Mouse (Mus musculus) layer of hippocampus, adult 2 months (tissue): ENCODE data around the gene Vps8. TPM values are rescaled to one million over a fixed set of nuclear protein-coding genes. Genes with fewer than 3 reads are reported as not detected.

ENCODE experiments used
- DNase-seq, 2 experiments: peaks; one replicate each; pipeline ENCODE4 v3.0.0; 2022; ENCODE audit warnings: low spot score in 2 of 2
- H3K27ac ChIP-seq: fragments of 200-600 bp; 2 replicates; pipeline ENCODE4 v1.8.1; 2022
- H3K4me3 ChIP-seq: fragments of 200-600 bp; 2 replicates; pipeline ENCODE4 v1.8.1; 2022; ENCODE audit warnings: mild to moderate bottlenecking
- CTCF ChIP-seq: fragments of 200-600 bp; conservative IDR thresholded peaks from 2 replicates; pipeline ENCODE4 v1.8.1; 2022; ENCODE audit warnings: antibody characterized with exemption, mild to moderate bottlenecking, moderate library complexity
- total RNA-seq, 2 experiments: library from RNA; stranded (reverse); gene quantifications; 2 replicates each; pipeline ENCODE4 v1.2.3; 2021

The Vps8 gene
- total RNA-seq, 2 experiments from 2014 or later: 55.1 to 55.9 TPM

GRCm38 (mm10) chr16:21452569-21452968 is 29.7 kb downstream of the Vps8 start:
- peak overlapping the region; percentile 64 for H3K27ac ChIP-seq
- TF ChIP-seq CTCF: no peak
- no peak for DNase-seq
- H3K4me3 ChIP-seq: no peak overlapping the region

GRCm38 (mm10) chr16:21457639-21458369 is 34.9 kb downstream of the Vps8 start:
- DNase-seq: peak in 1 of 2 experiments; percentile 49
- Histone ChIP-seq H3K27ac (peak overlapping the region; percentile 70), H3K4me3 (no peak overlapping the region)
- no peak for TF ChIP-seq CTCF

- Histone ChIP-seq H3K4me3 (no peak overlapping the region), H3K27ac (no peak overlapping the region)
- TF ChIP-seq CTCF: no peak
- DNase-seq: no peak
Observed at GRCm38 (mm10) chr16:21465868-21466267, 43.0 kb downstream of the Vps8 start.

GRCm38 (mm10) chr16:21470416-21470815 is 47.5 kb downstream of the Vps8 start:
- no peak overlapping the region for H3K27ac ChIP-seq
- TF ChIP-seq CTCF: peak; percentile 77
- DNase-seq: no peak
- H3K4me3 ChIP-seq: no peak overlapping the region

- TF ChIP-seq CTCF: no peak
- no peak overlapping the region for H3K4me3 ChIP-seq
- no peak for DNase-seq
- H3K27ac ChIP-seq: no peak overlapping the region
Observed at GRCm38 (mm10) chr16:21477074-21477473, 54.2 kb downstream of the Vps8 start.

GRCm38 (mm10) chr16:21478376-21478775 is 55.5 kb downstream of the Vps8 start:
- Histone ChIP-seq H3K27ac (no peak overlapping the region), H3K4me3 (no peak overlapping the region)
- no peak for TF ChIP-seq CTCF
- DNase-seq: no peak

- TF ChIP-seq CTCF: no peak
- DNase-seq: no peak
- no peak overlapping the region for H3K4me3 ChIP-seq
- H3K27ac ChIP-seq: no peak overlapping the region
Observed at GRCm38 (mm10) chr16:21483803-21484202, 60.9 kb downstream of the Vps8 start.

GRCm38 (mm10) chr16:21485716-21486115 is 62.8 kb downstream of the Vps8 start:
- Histone ChIP-seq H3K4me3 (no peak overlapping the region), H3K27ac (no peak overlapping the region)
- DNase-seq: no peak
- TF ChIP-seq CTCF: no peak

- peak; percentile 55 to 70 for DNase-seq
- H3K27ac ChIP-seq: no peak overlapping the region
- TF ChIP-seq CTCF: peak; percentile 93
- no peak overlapping the region for H3K4me3 ChIP-seq
Observed at GRCm38 (mm10) chr16:21488413-21488812, 65.5 kb downstream of the Vps8 start.

- no peak overlapping the region for H3K4me3 ChIP-seq
- no peak for TF ChIP-seq CTCF
- DNase-seq: no peak
- H3K27ac ChIP-seq: no peak overlapping the region
Observed at GRCm38 (mm10) chr16:21492346-21492745, 69.4 kb downstream of the Vps8 start.

GRCm38 (mm10) chr16:21492894-21493293 is 70.0 kb downstream of the Vps8 start:
- Histone ChIP-seq H3K4me3 (no peak overlapping the region), H3K27ac (no peak overlapping the region)
- TF ChIP-seq CTCF: no peak
- DNase-seq: no peak

GRCm38 (mm10) chr16:21494681-21495080 is 71.8 kb downstream of the Vps8 start:
- no peak for DNase-seq
- Histone ChIP-seq H3K4me3 (no peak overlapping the region), H3K27ac (no peak overlapping the region)
- TF ChIP-seq CTCF: no peak

- DNase-seq: no peak
- TF ChIP-seq CTCF: no peak
Observed at GRCm38 (mm10) chr16:21496799-21497198, 73.9 kb downstream of the Vps8 start.

GRCm38 (mm10) chr16:21497627-21498026 is 74.7 kb downstream of the Vps8 start:
- H3K27ac ChIP-seq: no peak overlapping the region
- H3K4me3 ChIP-seq: no peak overlapping the region
- peak; percentile 41 for TF ChIP-seq CTCF
- DNase-seq: no peak

More at GRCm38 (mm10) chr16:21496799-21497198, 73.9 kb downstream of the Vps8 start:
- no peak overlapping the region for H3K4me3 ChIP-seq
- no peak overlapping the region for H3K27ac ChIP-seq

- Histone ChIP-seq H3K4me3 (no peak overlapping the region), H3K27ac (no peak overlapping the region)
- DNase-seq: no peak
- no peak for TF ChIP-seq CTCF
Observed at GRCm38 (mm10) chr16:21498984-21499383, 76.1 kb downstream of the Vps8 start.
